29 mouse cellular contexts compared by ENCODE assay signal in genomic region chr11:49861139-49861538, GRCm38 (mm10). TPM values are rescaled to one million over a fixed set of nuclear protein-coding genes. Genes with fewer than 3 reads are reported as not detected.
DNase-seq lines count a peak whose midpoint lies in the region; ATAC-seq and TF ChIP-seq lines count a peak whose summit lies in the region.
"Had no signal": no experiment of that assay in that cellular context is flagged by ENCODE, and none has a peak within 500 bp of the region (broad histone marks: within the 10 kb centered on the region; RNA-seq: fewer than 3 reads in every experiment).

No protein-coding gene starts in this region.

- peaks cover 26% of the 10 kb centered on the region for H3K36me3 ChIP-seq in liver, embryonic 12.5 days
- H3K36me3 ChIP-seq in liver, embryonic 11.5 days (ENCODE audit: control insufficient read depth, insufficient read depth, low read length), result 0 out of 2 replicates have a peak, but pooled peaks cover 2% of the 10 kb centered on the region
- peaks cover 24% of the 10 kb centered on the region for H3K36me3 ChIP-seq in limb, embryonic 10.5 days
- H3K36me3 ChIP-seq in stomach, postnatal 0 days (ENCODE audit: control insufficient read depth, insufficient read depth, low read length), result no peaks in the 10 kb centered on the region; the same call in 1 of the 2 replicates
- H3K36me3 ChIP-seq: forebrain, embryonic 12.5 days had no signal

- no peak for DNase-seq in liver, embryonic 11.5 days (ENCODE audit: low spot score)
- DNase-seq in induced T-regulatory cell, adult 2 months (ENCODE audit: low read depth), result peak; percentile 25
- peak; percentile 10 for DNase-seq in limb, embryonic 10.5 days (ENCODE audit: low spot score)
- DNase-seq in stomach, postnatal 0 days (ENCODE audit: low spot score), result peak; percentile 3
- DNase-seq in adipocyte (ENCODE audit: low spot score), result no peak
- DNase-seq in left cerebral cortex, postnatal 4 days, result no peak
- no peak for DNase-seq in kidney, postnatal 14 days
- DNase-seq: adrenal gland, adult 2 months; adrenal gland, postnatal 10 days; adrenal gland, postnatal 25 days; B cell, adult 2 months; cerebellum, adult 11-12 months; cerebellum, adult 2 months; cerebellum, adult 9-10 months; cerebellum, postnatal 10 days; cerebellum, postnatal 36 days; embryo, embryonic 11 days had no signal

- ATAC-seq in liver, embryonic 12.5 days, result no peak
- ATAC-seq in liver, embryonic 11.5 days (replicated peaks; ENCODE audit: low FRiP score), result no peak
- ATAC-seq in stomach, postnatal 0 days (ENCODE audit: low FRiP score, low TSS enrichment), result no peak
- ATAC-seq: activated CD4-positive, CD25-positive, alpha-beta regulatory T cell, adult 4 months; forebrain, embryonic 14.5 days; forebrain, embryonic 16.5 days; Patski had no signal

- H3K27me3 ChIP-seq in liver, embryonic 12.5 days (replicated peaks), result no peaks in the 10 kb centered on the region
- H3K27me3 ChIP-seq in liver, embryonic 11.5 days (replicated peaks; ENCODE audit: control insufficient read depth, insufficient read depth, low read length), result no peaks in the 10 kb centered on the region
- H3K27me3 ChIP-seq in limb, embryonic 10.5 days (ENCODE audit: low read depth, poor library complexity, severe bottlenecking), result no peaks in the 10 kb centered on the region
- H3K27me3 ChIP-seq in stomach, postnatal 0 days (ENCODE audit: control insufficient read depth, insufficient read depth, low read length), result no peaks in the 10 kb centered on the region
- H3K27me3 ChIP-seq: CH12.LX; embryonic facial prominence, embryonic 13.5 days; embryonic facial prominence, embryonic 15.5 days; forebrain, embryonic 12.5 days; Patski had no signal

- 75% methylated on average over 4 of the region's 4 CpGs for WGBS in liver, embryonic 12.5 days (ENCODE audit: insufficient replicate concordance)
- 82% methylated on average over 4 of the region's 4 CpGs for WGBS in liver, embryonic 11.5 days
- WGBS in limb, embryonic 10.5 days, result 90% methylated on average over 4 of the region's 4 CpGs
- 93% methylated on average over 4 of the region's 4 CpGs for whole genome bisulfite sequencing in stomach, postnatal 0 days

- no peak for TF ChIP-seq CTCF in stomach, postnatal 0 days (IDR thresholded peaks at IDR 0.05; ENCODE audit: low read depth)

- peaks cover 70% of the 10 kb centered on the region for H3K4me1 ChIP-seq in liver, embryonic 12.5 days
- peaks cover 30% of the 10 kb centered on the region for H3K4me1 ChIP-seq in liver, embryonic 11.5 days (replicated peaks; ENCODE audit: control insufficient read depth, insufficient read depth, low read length)
- no peaks in the 10 kb centered on the region for H3K4me1 ChIP-seq in limb, embryonic 10.5 days
- no peaks in the 10 kb centered on the region for H3K4me1 ChIP-seq in stomach, postnatal 0 days (replicated peaks; ENCODE audit: control insufficient read depth, insufficient read depth)
- H3K4me1 ChIP-seq: embryonic facial prominence, embryonic 13.5 days; embryonic facial prominence, embryonic 15.5 days; forebrain, embryonic 10.5 days; forebrain, embryonic 12.5 days had no signal

- H3K4me2 ChIP-seq in liver, embryonic 12.5 days, result no peak overlapping the region
- no peak overlapping the region for H3K4me2 ChIP-seq in liver, embryonic 11.5 days
- H3K4me2 ChIP-seq in stomach, postnatal 0 days (replicated peaks; ENCODE audit: low read depth), result no peak overlapping the region
- H3K4me2 ChIP-seq: embryonic facial prominence, embryonic 13.5 days; embryonic facial prominence, embryonic 15.5 days; forebrain, embryonic 12.5 days had no signal

- intact Hi-C loops in left cerebral cortex, postnatal 4 days (cut with DNase I), result no loop called here

- peak overlapping the region; percentile 25; the same call in 1 of the 2 replicates for H3K27ac ChIP-seq in liver, embryonic 12.5 days
- no peak overlapping the region for H3K27ac ChIP-seq in liver, embryonic 11.5 days (ENCODE audit: low read depth, low read length)
- H3K27ac ChIP-seq in limb, embryonic 10.5 days, result no peak overlapping the region
- no peak overlapping the region for H3K27ac ChIP-seq in stomach, postnatal 0 days (replicated peaks)
- H3K27ac ChIP-seq: embryonic facial prominence, embryonic 13.5 days; embryonic facial prominence, embryonic 15.5 days; forebrain, embryonic 10.5 days; forebrain, embryonic 12.5 days had no signal

- H3K4me3 ChIP-seq in liver, embryonic 12.5 days, result no peak overlapping the region
- H3K4me3 ChIP-seq in liver, embryonic 11.5 days (ENCODE audit: low read depth, low read length), result no peak overlapping the region
- no peak overlapping the region for H3K4me3 ChIP-seq in limb, embryonic 10.5 days
- no peak overlapping the region for H3K4me3 ChIP-seq in stomach, postnatal 0 days (ENCODE audit: low read depth, low read length)
- H3K4me3 ChIP-seq: embryonic facial prominence, embryonic 13.5 days; embryonic facial prominence, embryonic 15.5 days; erythroblast, embryonic 14.5 days; forebrain, embryonic 10.5 days; forebrain, embryonic 12.5 days had no signal

- H3K9ac ChIP-seq in liver, embryonic 12.5 days, result no peak overlapping the region
- no peak overlapping the region for H3K9ac ChIP-seq in liver, embryonic 11.5 days (ENCODE audit: low read depth, low read length)
- H3K9ac ChIP-seq in stomach, postnatal 0 days (ENCODE audit: low read length), result no peak overlapping the region
- H3K9ac ChIP-seq: embryonic facial prominence, embryonic 13.5 days; embryonic facial prominence, embryonic 15.5 days; forebrain, embryonic 12.5 days had no signal

- no peak for TF ChIP-seq EP300 in stomach, postnatal 0 days (optimal IDR thresholded peaks at IDR 0.05)

- H3K9me3 ChIP-seq in liver, embryonic 12.5 days (replicated peaks), result no peaks in the 10 kb centered on the region
- no peaks in the 10 kb centered on the region for H3K9me3 ChIP-seq in liver, embryonic 11.5 days (ENCODE audit: control insufficient read depth, low read length)
- H3K9me3 ChIP-seq in limb, embryonic 10.5 days (replicated peaks), result no peaks in the 10 kb centered on the region
- no peaks in the 10 kb centered on the region for H3K9me3 ChIP-seq in stomach, postnatal 0 days (ENCODE audit: control insufficient read depth, low read length)
- H3K9me3 ChIP-seq: embryonic facial prominence, embryonic 13.5 days; embryonic facial prominence, embryonic 15.5 days; forebrain, embryonic 10.5 days; forebrain, embryonic 12.5 days; G1E had no signal

RNA-seq across cellular contexts. Expression of gene Mapk9, which starts 14.6 kb away (rescaled TPM):
- 34.6 and 38.2 TPM in 2 replicates for polyA plus RNA-seq in liver, embryonic 12.5 days (2016; fragmentation: Nextera tagmentation; extraction: Ambion mirVana)
- polyA plus RNA-seq in liver, embryonic 11.5 days (2014; fragmentation: Nextera tagmentation; extraction: Ambion mirVana), result 47.5 and 52.3 TPM in 2 replicates
- polyA plus RNA-seq in limb, embryonic 10.5 days (2016; fragmentation: Nextera tagmentation; extraction: Ambion mirVana), result 22.4 and 31.1 TPM in 2 replicates
- polyA plus RNA-seq in stomach, postnatal 0 days (2015; fragmentation: Nextera tagmentation; extraction: Ambion mirVana), result 19.2 and 19.7 TPM in 2 replicates
- total RNA-seq in left cerebral cortex, postnatal 4 days (2021), result 100 to 1,000 TPM; 135 to 139 TPM

RNA-seq across cellular contexts. Expression of gene Rasgef1c, which starts 40.5 kb away (rescaled TPM):
- not detected in 2 replicates for polyA plus RNA-seq in liver, embryonic 12.5 days (2016; fragmentation: Nextera tagmentation; extraction: Ambion mirVana)
- not detected in 2 replicates for polyA plus RNA-seq in liver, embryonic 11.5 days (2014; fragmentation: Nextera tagmentation; extraction: Ambion mirVana)
- 0.15 TPM in 1 of 2 replicates, not detected in the other for polyA plus RNA-seq in limb, embryonic 10.5 days (2016; fragmentation: Nextera tagmentation; extraction: Ambion mirVana)
- 0.57 and 0.74 TPM in 2 replicates for polyA plus RNA-seq in stomach, postnatal 0 days (2015; fragmentation: Nextera tagmentation; extraction: Ambion mirVana)
- total RNA-seq in left cerebral cortex, postnatal 4 days (2021), result 10 to 100 TPM; 17.9 to 21.9 TPM
- total RNA-seq: CH12.LX had no signal
- polyA plus RNA-seq: erythroblast, embryonic 14.5 days; G1E had no signal

Comparison
In these comparisons a context has a peak if more than half of its experiments do, and no peak if none do; other contexts are left out.
1. DNase-seq: peak in induced T-regulatory cell, adult 2 months (single experiment), limb, embryonic 10.5 days (single experiment) and stomach, postnatal 0 days (single experiment); none in liver, embryonic 11.5 days (single experiment), adipocyte (single experiment), left cerebral cortex, postnatal 4 days (single experiment) and kidney, postnatal 14 days (single experiment).